Mouse (Mus musculus) ovary, adult 18-20 months (tissue): Measurements from ENCODE around the gene Sva.

Experiments
- DNase-seq: peaks from one replicate; pipeline ENCODE4 v3.0.0; 2022; ENCODE audit warnings: low spot score, mixed read lengths

Gene Sva

DNA sequence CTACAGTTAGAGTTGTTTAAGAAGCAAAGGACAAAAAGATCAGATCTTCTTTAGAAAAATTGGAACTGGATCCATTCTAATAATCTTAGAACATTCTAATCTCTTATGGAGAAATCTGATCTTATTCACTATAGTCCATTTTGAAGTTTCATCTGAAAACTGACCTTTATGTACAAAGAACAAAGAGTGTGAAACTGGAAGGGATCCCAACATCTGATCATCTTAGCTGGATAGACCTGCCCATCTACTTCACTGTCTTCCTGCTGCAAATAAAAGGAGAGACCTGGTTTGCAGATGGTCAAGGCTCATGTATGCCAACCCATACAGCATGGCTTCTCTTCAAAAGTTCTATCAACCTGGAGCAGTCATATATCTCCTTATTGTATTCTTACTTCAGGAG is at the start of gene Sva:
Gene Sva, plus strand, starts transcription at position 301 of the 400 bp plus-strand sequence.
- DNase-seq: no peak
